Mouse (Mus musculus) frontal cortex, postnatal 25 days (tissue): ENCODE data around the gene Glyr1.

ENCODE experiments used
- DNase-seq, 2 experiments: peaks; one replicate each; pipeline ENCODE4 v3.0.0; 2022; ENCODE audit warnings: low spot score in 2 of 2

The Glyr1 gene

DNA sequence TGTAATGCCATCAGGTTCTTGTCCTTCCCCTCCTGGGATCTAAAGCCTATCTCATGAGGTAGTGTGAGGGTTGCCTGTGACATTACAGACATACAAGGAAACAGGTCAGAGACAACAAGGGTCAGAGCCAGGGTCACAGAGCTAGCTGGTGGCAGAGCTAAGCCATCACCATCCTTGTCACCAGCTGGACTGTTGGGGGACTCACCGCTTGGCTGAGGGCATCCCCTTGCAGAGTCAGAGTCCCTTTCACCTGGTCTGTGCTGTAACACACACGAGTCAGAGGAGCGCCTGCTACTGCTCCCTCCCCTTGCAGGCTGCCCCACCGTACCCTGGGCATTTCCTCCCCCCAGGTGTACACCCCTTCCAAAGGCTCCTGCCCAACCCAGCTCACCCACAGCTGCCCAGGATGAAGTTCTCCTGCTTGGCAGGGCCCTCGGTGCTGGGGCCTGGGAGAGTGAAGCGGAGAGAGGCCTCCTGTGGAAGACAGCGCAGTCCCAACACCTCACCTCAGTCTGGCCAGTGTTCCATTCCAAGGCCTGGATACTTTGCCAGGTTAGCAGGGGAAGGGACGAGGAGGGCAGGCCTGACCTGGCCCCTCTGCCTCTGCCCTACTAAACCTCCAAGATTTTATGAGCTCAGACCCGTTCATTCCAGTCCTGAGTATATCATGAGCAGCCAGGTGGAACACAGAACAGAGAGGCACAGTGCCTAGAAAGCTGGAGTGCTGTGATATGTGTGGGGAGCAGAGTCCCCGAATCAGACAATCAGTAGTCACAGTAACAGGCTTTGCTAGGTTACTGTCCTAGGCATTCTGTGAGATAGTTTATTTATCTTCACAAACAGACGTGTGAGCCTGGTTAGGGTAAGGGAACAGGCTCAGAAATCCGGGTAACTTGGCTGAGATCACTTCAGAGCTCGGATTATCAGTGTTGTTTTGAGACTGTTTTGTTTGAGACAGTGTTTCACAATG is 37.3 kb downstream of the Glyr1 start:
- no peak for DNase-seq

DNA sequence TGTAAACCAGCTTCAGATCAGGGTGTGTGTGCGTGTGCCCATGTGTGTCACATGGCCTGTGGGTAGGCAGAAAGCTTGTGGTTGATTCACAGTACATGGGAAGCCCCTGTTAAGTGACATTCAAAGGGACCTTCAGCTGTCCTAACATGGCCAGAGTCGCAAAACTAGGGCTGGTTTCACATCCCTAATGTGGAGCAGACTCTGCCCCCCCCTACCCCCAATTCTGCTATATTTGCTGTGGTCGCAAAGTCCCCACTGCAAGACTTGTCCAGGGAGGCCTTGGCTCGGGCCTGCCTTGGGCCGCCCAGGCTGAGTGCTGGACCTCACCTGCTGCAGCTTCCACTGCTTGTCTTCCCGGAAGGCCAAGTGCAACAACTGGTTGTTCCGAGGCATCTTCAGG is 38.4 kb downstream of the Glyr1 start:
- no peak for DNase-seq

DNA sequence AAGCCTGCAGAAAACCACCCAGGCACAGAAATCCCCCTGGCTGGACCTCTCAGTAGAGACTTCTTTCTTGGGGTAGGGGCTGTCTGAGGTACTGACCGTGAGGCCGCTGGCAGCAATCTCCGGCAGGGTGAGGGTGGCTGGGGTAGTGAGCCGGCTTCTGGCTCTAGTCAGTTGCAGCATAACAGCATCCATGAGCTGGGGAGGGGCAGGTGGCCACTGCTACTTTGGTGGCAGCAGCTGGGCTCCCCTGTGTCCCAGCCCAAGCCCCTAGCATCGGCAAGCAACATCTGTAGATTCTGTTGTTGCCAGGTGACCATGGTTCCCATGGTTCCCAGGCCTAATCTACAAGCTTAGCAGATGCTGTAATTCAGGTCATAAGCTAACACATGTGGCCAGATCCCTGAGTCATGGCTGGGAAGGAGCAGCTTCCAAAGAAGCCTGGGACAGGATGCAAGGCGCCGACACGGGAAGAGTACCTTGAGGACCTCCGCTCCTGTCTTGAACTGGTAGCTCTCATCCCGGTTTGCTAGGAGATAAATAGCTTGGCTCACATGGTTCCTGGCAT is 39.2 kb downstream of the Glyr1 start:
- no peak for DNase-seq

DNA sequence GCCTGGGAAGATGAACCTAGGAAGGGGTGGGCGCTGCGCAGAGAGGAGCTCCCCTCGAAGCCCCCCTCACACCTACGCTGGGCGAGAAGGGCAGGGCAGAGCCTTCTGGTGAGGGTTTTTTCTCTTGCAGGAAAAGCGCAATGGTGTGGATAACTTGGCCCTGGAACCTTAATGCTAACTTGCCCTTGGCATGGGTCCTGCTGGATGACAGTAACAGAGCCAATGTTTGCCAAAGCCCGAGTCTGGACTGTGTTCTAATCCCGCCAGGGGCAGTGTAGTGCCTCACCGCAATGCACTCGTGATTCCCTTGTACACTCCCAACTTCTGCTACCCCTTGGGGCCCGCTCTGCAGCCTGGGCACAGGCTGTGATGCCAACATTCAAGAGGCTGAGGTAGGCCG is 41.6 kb downstream of the Glyr1 start:
- no peak for DNase-seq

DNA sequence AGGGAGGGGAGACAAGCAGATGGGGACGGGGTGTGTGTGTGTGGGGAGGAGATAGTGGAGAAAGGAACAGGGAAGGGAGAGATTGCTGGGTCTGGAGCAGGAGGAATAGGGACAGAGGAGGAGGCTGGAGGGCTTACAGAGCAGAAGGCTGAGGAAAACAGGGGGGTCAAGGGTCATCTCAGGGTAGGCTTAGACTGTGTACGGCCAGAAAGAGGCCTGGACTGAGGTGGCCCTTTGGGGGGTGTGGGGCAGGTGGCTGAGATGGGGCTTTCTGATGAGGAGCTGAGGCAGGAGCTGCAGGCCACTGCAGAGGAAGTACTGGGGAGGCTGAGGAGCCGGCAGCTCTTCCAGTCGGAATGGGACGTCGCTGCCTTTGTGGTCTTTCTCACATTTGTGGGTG is 42.2 kb downstream of the Glyr1 start:
- DNase-seq, result no peak

DNA sequence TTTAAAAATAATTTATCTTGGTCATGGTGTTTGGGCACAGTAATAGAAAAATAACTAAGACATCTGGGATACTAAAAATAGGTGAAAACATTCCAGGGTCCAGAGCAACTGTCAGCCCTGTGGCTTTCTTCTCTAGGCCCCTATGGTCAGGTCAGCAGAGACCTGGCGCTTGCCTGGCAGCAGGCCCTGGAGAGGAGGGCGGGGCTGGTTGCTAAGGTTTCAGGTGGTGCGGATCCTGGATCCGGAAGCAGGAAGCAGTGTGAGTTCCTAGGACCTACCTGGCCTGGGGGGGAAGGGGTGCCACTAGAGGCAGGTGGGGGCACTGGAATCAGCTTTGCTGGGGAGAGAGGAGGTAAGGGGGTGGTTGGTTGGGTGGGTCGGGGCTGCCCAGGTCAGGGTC is 42.6 kb downstream of the Glyr1 start, which contains the start of gene Smim22:
Gene Smim22 (plus strand): TSS at position 222 of the 400 bp plus-strand sequence.
- DNase-seq, result no peak

DNA sequence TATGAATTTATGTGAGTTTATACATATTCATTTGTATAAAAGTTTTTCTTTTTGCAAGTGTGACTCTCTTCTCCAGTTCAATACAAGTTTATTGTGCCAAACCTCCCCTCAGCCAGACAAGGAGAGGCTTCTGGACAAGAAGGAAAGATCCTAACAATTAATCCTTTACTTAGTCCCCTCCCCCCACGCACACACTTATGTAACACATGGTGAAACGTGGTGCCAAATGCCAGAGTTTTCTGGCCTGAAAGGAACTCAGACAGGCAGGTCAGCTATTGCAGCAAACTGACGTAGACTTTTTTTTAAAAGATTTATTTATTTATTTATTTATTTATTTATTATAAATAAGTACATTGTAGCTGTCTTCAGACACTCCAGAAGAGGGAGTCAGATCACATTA is 49.1 kb downstream of the Glyr1 start:
- no peak for DNase-seq

DNA sequence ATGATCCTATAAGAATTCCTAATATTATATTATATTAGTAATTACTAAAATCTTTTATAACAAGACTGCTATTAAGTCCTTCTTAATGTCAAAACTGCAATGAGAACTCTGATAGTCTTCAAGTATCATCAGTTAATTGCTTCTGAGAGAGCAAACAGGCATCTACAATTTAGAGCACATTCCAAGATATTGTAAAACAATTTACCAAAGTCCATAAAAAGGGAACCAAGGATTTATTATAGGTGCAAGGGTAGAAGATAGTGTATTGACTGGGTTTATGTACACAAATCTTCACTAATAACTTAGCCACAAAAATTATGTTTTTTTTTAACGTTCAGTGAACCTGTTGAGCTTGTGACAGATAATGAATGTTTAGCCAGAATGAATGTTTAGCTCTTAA is 50.7 kb downstream of the Glyr1 start:
- DNase-seq, result no peak

DNA sequence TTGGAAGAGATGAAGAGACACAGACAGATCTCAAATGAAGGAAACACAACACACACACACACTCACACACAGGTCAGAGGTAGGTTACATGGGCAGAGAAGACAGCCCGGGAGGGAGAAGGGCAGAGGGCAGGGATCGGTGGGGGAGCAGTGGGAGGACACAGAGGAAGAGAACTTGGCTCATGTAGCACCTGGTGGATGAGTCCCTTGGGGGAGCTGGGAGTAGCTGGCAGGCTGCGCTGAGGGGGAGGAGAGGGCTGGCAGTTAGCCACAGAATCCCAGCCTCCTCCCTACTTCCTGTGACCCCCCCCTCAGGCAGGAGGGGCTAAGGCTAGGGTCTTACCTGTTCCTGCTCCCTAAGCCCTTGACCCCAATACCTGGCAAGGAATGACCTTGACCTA is 52.1 kb downstream of the Glyr1 start, which contains the start of gene Sept12:
Gene Sept12 (minus strand): TSS at position 300 of the 400 bp plus-strand sequence.
- DNase-seq, result no peak

DNA sequence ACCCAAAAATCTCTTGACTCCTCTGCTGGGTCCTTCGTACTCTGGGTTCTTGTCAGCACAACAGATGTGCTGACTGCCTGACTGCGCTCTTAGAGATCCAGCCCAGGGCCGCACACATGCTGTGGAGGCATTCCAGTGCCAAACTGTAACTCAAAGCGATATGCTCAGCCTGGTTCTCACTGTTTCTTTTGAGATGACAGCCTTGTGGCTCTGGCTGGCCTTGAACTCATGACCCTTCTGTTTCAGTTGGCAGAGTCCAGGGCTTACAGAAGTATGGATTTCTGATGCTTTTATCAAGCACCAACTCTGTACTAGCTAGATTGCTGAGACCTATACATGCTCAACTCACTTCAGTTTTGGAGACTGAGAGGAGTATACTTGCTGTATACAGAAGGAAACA is 56.4 kb downstream of the Glyr1 start:
- no peak for DNase-seq

DNA sequence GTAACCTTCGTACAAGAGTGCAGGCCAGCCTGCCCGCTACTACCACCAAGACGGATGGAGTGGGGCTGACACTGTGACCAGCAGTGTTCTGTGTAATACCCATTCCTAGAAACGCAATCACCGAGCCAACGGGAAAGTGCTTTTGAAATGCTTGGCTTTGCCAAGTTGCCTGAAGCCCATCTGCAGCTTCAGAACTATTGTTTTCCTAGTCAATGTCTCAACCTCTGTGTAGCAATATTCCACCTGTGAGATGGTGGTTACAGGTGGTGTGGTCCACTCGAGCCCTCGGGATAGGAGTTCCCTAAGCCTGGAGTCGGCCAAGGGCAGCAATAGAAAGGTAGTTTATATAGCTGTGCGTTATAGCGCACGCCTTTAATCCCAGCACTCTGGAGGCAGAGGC is 64.9 kb downstream of the Glyr1 start:
- no peak for DNase-seq

DNA sequence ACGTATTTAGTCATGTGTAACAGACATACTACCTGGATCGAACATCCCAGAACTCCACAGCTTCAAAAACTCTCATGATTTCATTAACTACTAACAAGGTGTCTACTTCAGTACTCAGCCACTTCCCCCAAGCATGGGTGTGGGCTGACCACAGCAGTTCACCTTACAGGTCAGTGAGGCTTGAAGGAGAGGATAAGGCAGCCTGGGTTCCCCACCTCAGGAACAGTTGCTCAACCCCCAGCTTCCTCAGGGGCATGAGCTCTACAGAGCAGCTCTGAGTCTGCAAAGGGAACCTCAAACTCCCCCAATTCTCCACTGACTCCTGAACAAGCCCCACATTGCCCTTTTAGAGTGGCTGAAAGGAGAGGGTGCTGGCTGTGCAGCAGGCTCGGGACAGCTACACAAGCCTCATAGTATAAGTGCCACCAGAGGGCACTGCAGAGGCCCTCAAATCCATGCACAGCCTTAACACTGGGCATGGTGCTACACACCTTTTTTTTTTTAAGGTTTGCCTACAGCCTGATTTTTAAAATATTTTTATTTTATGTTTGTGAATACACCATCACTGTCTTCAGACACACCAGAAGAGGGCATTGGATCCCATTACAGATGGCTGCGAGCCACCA is 69.8 kb downstream of the Glyr1 start:
- DNase-seq, result no peak

DNA sequence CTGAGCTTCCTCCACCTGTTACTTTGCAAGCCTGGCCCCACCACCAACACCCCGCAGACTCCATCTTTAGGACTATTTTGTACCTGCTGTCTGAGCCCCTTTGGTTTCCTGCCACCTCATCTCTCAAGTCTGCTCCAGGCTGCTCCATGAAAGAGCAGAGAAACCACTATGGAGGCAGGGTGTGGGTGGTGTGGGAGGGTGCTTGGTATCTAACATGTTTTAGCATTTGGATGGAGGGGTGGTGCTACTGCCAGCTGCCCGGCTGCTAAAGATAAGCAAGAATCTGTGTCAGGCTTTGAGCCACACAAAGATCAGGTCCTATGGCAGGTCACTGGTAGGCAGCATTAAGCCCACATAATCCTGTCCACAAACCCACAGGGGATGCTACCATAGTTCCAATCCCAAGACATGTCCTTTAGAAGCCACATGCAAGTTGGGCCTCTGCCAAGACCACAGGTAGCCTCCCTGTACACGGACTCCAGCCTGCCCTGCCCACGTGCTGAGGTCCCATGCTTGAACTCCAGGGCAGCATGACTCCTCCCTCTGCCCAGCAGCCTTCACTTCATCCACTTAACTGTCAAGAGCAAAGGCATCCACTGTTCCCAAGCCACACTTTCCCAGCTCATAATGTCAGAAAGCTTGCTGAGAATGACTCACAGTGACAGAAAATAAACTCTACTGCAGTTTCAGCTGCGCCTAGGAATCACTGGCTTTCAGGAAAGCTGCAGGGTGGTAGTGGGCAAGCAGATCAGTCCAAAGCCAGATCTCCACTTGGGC is 71.2 kb downstream of the Glyr1 start:
- peak in 1 of 2 experiments; percentile 29 for DNase-seq

DNA sequence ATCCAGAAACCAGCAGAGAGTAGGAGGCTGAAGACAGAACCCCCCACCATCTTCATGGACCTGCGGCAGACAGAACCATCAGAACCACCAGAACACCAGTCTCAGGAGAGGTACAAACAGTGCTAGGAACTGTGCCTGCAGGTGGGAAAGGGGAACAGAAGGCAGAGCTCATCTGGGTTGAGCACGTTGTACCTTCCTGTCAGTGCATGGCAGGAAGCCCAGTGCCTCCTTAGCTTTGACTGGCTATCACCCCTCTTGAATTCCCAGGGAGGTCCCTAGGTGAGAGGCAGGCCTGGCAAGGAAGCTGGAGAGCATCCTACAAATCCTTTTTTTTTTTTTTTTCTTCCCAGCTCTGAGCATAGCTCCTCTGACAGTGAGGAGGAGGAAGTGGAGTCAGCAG is 73.5 kb downstream of the Glyr1 start:
- no peak for DNase-seq

DNA sequence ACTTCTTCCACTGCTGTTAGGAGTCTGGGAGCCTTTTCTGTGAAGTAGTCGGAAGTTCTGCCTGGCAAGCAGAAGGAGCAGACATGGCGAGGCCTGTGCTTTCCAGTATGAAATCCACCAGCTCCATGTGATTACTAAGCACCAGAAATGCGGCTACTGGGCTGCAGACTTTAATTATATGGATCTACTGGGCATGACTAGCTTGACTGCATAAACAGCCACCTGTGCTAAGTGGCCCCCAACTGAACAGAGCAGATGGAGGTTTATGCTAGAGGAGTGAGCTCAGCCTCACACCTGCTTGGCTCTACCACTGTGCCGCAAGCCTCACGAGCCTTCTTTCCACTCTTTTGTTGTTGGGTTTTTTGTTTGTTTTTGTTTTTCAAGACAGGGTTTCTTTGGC is 75.1 kb downstream of the Glyr1 start:
- no peak for DNase-seq

DNA sequence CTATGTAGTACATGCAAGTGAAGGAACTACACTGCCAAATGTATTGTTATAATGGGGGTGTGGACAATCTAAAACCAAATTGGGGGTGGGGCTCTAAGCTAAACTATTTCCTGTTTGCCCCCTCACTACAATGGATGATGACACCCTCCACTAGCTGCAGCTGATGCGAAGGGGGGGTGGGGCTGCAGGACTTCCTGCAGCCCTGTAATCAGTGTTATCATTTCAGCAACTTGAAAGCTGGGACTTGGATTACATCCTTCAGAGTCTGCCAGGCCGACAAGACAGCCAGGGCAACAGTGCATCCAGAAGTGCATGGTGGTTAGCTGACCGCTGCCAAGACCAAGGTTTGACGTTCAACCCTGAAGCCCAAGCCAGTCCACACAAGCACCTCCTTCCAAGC is 78.0 kb downstream of the Glyr1 start:
- DNase-seq, result no peak

DNA sequence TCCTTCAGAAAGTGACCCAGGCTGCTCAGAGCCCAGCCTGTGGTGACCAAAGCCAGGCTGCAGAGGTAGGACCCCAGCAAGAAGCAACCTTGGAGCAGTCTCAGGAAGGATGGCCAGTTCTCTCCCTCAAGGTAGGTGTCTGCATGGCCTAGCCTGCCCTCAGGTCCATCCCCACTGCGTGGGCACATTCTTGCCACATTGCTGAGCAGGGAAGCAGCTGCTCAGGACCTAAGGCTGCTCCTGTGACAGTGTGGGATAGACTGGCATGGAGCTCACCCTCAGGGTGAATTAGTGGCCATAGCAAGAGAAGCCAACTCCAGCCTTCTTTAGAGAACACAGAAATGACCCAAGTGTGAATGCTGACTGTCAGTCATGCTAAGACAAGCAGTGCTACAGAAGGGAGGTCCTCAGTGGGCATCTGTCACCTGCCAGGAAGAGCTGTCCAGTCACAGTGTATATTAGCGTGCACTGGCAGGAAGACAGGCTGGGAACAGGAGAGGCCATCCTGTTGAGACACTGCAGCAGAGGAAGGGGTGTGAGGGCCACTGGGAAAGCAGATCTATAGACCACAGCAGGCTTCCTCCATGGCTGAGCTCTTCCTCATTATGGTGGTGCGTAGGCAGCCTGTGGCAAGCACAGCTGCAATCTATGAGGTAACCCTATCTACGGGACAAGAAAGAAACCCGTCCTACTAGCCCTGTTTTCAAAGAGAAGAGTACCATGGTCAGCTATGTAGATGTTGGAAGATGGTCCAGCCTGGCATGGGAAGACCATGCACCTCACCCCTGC is 80.4 kb downstream of the Glyr1 start:
- DNase-seq, result no peak

DNA sequence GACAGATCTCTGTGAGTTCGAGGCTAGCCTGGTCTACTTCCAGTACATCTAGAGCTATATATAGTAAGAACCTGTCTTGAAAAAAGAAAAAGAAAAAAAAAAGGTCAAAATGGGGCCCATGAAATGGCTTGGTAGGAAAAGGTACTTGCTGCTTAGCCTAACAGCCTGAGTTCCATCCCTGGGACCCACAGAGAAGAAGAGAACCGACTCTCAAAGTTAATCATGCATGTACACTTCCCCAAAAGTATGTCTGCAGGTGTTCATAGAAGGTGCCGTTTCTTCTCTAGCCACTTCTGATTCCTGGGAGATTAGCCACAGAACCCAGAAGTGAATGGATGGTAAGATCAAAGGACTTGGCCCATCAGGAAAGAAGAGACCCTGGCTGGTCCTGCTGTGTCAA is 81.2 kb downstream of the Glyr1 start:
- no peak for DNase-seq

DNA sequence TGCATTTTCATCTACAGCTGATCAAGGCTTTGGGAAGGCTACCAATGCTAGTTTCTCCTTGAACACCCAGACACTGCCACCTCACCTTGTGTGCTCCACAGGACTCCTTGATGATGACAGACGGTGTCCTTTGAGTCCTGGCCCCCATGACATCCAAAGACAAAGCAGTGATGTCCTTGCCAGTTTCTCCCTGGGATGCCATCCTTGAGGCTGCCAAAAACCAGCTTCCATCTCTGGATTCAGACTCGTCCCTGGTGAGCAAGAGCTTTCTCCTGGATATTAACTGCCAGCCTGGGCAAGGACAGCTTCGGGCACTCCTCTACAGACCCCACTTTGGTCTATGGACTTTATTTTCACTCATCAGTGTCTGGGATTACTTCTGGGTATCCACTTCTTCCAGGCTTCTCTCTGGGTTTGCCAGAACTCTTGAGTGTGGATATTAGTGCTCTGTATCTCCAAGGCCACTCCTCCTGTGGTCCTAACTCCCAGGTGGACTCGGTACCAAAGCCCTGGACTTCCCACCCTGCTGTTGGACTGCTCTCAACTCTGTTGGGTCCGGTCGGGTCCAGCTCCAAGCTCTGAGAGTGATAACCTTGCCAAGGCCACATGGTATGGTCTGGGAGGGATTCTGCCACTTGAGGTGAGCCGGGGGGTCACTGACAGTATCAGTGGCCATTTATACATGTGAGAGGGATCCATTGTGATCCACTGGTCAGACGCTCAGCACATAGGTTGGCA is 84.1 kb downstream of the Glyr1 start:
- DNase-seq, result no peak

DNA sequence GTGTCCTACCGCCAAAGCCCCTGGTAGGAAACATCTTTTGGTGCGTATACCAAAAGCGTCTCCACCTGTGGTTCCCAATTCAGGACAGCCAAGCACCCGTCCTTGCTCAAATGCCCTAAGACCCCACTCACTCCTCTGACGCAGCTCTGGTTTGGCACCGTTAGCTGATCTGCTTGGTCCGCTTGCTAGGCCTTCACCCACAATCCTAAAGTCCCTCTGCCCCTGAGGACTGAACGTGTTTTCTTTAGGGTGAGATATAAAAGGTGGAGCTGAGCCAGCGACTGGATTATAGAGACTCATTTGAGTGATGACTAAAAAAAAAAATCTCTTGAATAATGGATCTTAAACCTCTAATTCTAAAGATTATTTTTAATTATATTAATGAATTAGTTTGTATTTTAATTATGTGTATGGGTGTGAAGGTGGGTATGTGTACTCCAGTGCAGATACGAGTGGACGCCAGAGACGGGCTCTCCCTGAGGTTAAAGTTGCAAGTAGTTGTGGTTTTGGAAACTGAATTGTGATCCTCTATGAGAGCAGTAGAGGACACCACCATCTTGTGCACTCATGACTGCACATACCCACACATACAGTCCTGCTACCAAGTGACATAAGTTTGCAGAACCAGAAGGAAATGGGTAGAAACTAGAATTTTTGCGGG is 84.8 kb downstream of the Glyr1 start:
- no peak for DNase-seq
